Mouse (Mus musculus) ovary, postnatal 36 days (tissue): ENCODE results near the gene Abcc9.

Experiments used
- DNase-seq: peaks from one replicate; pipeline ENCODE4 v3.0.0; 2022; ENCODE audit warnings: low spot score, mixed read lengths

Gene Abcc9

GRCm38 (mm10) chr6:142614324-142614723 lies 87.8 kb downstream of the Abcc9 start:
- DNase-seq, result no peak

- DNase-seq, result no peak
Measured at GRCm38 (mm10) chr6:142612366-142612765, 89.7 kb downstream of the Abcc9 start.

- DNase-seq, result no peak
Measured at GRCm38 (mm10) chr6:142609401-142610373, 92.4 kb downstream of the Abcc9 start.

- no peak for DNase-seq
Measured at GRCm38 (mm10) chr6:142607080-142607479, 95.0 kb downstream of the Abcc9 start.

GRCm38 (mm10) chr6:142602772-142603171 lies 99.3 kb downstream of the Abcc9 start:
- no peak for DNase-seq

- no peak for DNase-seq
Measured at GRCm38 (mm10) chr6:142578831-142579230, 123.3 kb downstream of the Abcc9 start.

GRCm38 (mm10) chr6:142577801-142578200 lies 124.3 kb downstream of the Abcc9 start:
- DNase-seq, result no peak

GRCm38 (mm10) chr6:142572876-142573275 lies 129.2 kb downstream of the Abcc9 start:
- DNase-seq, result no peak

GRCm38 (mm10) chr6:142571629-142572360 lies 130.3 kb downstream of the Abcc9 start:
- no peak for DNase-seq

- peak; percentile 75 for DNase-seq
Measured at GRCm38 (mm10) chr6:142571055-142571618, 131.0 kb downstream of the Abcc9 start, which contains the start of gene Kcnj8. Gene Kcnj8, minus strand, starts transcription at chr6:142571614.

GRCm38 (mm10) chr6:142570046-142570770 lies 131.9 kb downstream of the Abcc9 start:
- DNase-seq, result no peak

- no peak for DNase-seq
Measured at GRCm38 (mm10) chr6:142568713-142569357, 133.3 kb downstream of the Abcc9 start.

- DNase-seq, result peak; percentile 20
Measured at GRCm38 (mm10) chr6:142567452-142567851, 134.7 kb downstream of the Abcc9 start.

- no peak for DNase-seq
Measured at GRCm38 (mm10) chr6:142564746-142565145, 137.4 kb downstream of the Abcc9 start.

GRCm38 (mm10) chr6:142561151-142561550 lies 141.0 kb downstream of the Abcc9 start:
- no peak for DNase-seq

GRCm38 (mm10) chr6:142558772-142559679 lies 143.1 kb downstream of the Abcc9 start:
- no peak for DNase-seq

GRCm38 (mm10) chr6:142558076-142558475 lies 144.0 kb downstream of the Abcc9 start:
- DNase-seq, result no peak

- DNase-seq, result no peak
Measured at GRCm38 (mm10) chr6:142555988-142556387, 146.1 kb downstream of the Abcc9 start.

GRCm38 (mm10) chr6:142551482-142551881 lies 150.6 kb downstream of the Abcc9 start:
- DNase-seq, result no peak

GRCm38 (mm10) chr6:142550871-142551270 lies 151.2 kb downstream of the Abcc9 start:
- DNase-seq, result no peak
